Comparison of ENCODE assay signal across 8 mouse cellular contexts in the genomic region with DNA sequence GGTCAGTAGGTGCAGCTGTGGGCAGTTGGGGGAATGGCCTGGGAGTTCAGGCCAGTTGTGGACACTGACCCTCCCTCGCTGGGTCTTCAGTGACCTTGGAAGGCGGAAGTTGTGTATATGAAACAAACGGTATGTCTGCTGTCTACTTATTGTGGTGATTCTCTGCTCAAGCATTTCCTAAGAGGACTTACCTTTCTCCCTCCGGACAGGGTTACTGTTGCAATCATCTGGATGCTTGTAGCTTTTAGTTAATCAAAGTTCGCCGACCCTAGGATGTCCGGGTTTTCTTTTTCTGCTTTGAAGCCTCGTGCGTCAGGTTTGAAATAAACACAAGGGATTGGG. TPM values are rescaled to one million over a fixed set of nuclear protein-coding genes. Genes with fewer than 3 reads are reported as not detected.
DNase-seq lines count a peak whose midpoint lies in the region; ATAC-seq and TF ChIP-seq lines count a peak whose summit lies in the region.

No protein-coding gene starts in this region.

- H3K4me2 ChIP-seq in hindbrain, embryonic 15.5 days, result peak overlapping the region; percentile 99
- peak overlapping the region; percentile 96 for H3K4me2 ChIP-seq in midbrain, embryonic 15.5 days

- WGBS in kidney, adult 2 months, result 2% methylated on average over 9 of the region's 9 CpGs
- WGBS in bone marrow, adult 2 months, result 1% methylated on average over 9 of the region's 9 CpGs
- 14% methylated on average over 9 of the region's 9 CpGs for WGBS in hindbrain, embryonic 15.5 days
- 12% methylated on average over 9 of the region's 9 CpGs for WGBS in midbrain, embryonic 15.5 days

- peaks cover 24% of the 10 kb centered on the region for H3K4me1 ChIP-seq in kidney, adult 2 months (ENCODE audit: control insufficient read depth, insufficient read depth, low read length)
- H3K4me1 ChIP-seq in bone marrow, adult 2 months (ENCODE audit: control insufficient read depth, insufficient read depth, low read length), result no peaks in the 10 kb centered on the region; the same call in 1 of the 2 replicates
- H3K4me1 ChIP-seq in hindbrain, embryonic 15.5 days (replicated peaks), result peaks cover 6% of the 10 kb centered on the region; the same call in 1 of the 2 replicates
- H3K4me1 ChIP-seq in midbrain, embryonic 15.5 days, result 0 out of 2 replicates have a peak, but pooled peaks cover 7% of the 10 kb centered on the region

- ATAC-seq in hindbrain, embryonic 15.5 days (ENCODE audit: low FRiP score, low read depth), result no peak
- ATAC-seq in midbrain, embryonic 15.5 days (replicated peaks), result no peak

- no peak for TF ChIP-seq CTCF in kidney, adult 2 months (conservative IDR thresholded peaks at IDR 0.05; ENCODE audit: insufficient read depth, insufficient read length, low read depth, low read length)
- TF ChIP-seq CTCF in bone marrow, adult 2 months (IDR thresholded peaks at IDR 0.05; ENCODE audit: control insufficient read depth, insufficient read depth, low read length), result no peak

- H3K27me3 ChIP-seq in kidney, adult 2 months (replicated peaks; ENCODE audit: control insufficient read depth, insufficient read depth, low read length), result no peaks in the 10 kb centered on the region
- H3K27me3 ChIP-seq in hindbrain, embryonic 15.5 days, result no peaks in the 10 kb centered on the region
- no peaks in the 10 kb centered on the region for H3K27me3 ChIP-seq in midbrain, embryonic 15.5 days (replicated peaks)

- H3K4me3 ChIP-seq in kidney, adult 2 months (ENCODE audit: insufficient read depth, low read depth, low read length), result peak overlapping the region; percentile 85
- peak overlapping the region; percentile 98 for H3K4me3 ChIP-seq in bone marrow, adult 2 months (replicated peaks; ENCODE audit: control insufficient read depth, low read depth, low read length)
- H3K4me3 ChIP-seq in hindbrain, embryonic 15.5 days, result peak overlapping the region; percentile 77
- peak overlapping the region; percentile 65 for H3K4me3 ChIP-seq in midbrain, embryonic 15.5 days

- H3K27ac ChIP-seq in kidney, adult 2 months (ENCODE audit: insufficient read depth, low read depth, low read length), result peak overlapping the region; percentile 80
- 0 out of 2 replicates have a peak overlapping the region, but pooled peaks have one; percentile 28 for H3K27ac ChIP-seq in bone marrow, adult 2 months (ENCODE audit: control insufficient read depth, insufficient read depth, low read depth, low read length, poor library complexity)
- 0 out of 2 replicates have a peak overlapping the region, but pooled peaks have one; percentile 20 for H3K27ac ChIP-seq in hindbrain, embryonic 15.5 days (replicated peaks)
- H3K27ac ChIP-seq in midbrain, embryonic 15.5 days, result no peak overlapping the region

- no peak for DNase-seq in kidney, adult 2 months
- DNase-seq in kidney, adult 11 months, result no peak
- DNase-seq in left cerebral cortex, adult 11 months (ENCODE audit: low spot score), result no peak
- no peak for DNase-seq in layer of hippocampus, adult 8-10 months (ENCODE audit: low spot score in 2 of 2)
- DNase-seq in kidney, postnatal 14 days, result no peak

- TF ChIP-seq POLR2A in kidney, adult 2 months (IDR thresholded peaks at IDR 0.05; ENCODE audit: low read depth, low read length), result no peak
- TF ChIP-seq POLR2A in bone marrow, adult 2 months (IDR thresholded peaks at IDR 0.05; ENCODE audit: borderline replicate concordance, control insufficient read depth, low read depth, low read length), result no peak

- peak overlapping the region; percentile 74 for H3K9ac ChIP-seq in hindbrain, embryonic 15.5 days
- peak overlapping the region; percentile 74 for H3K9ac ChIP-seq in midbrain, embryonic 15.5 days

- no peaks in the 10 kb centered on the region for H3K36me3 ChIP-seq in kidney, adult 2 months (ENCODE audit: control insufficient read depth, insufficient read depth, low read length)
- no peaks in the 10 kb centered on the region for H3K36me3 ChIP-seq in hindbrain, embryonic 15.5 days
- no peaks in the 10 kb centered on the region for H3K36me3 ChIP-seq in midbrain, embryonic 15.5 days (replicated peaks)

- H3K9me3 ChIP-seq in hindbrain, embryonic 15.5 days, result no peaks in the 10 kb centered on the region
- no peaks in the 10 kb centered on the region for H3K9me3 ChIP-seq in midbrain, embryonic 15.5 days

RNA-seq across cellular contexts. Expression of a gene that starts 0.5 kb away (rescaled TPM):
- polyA plus RNA-seq in kidney, adult 2 months (2012; rRNA removed), result 23.6 and 25.8 TPM in 2 replicates
- 5.3 and 21.0 TPM in 2 replicates for polyA plus RNA-seq in bone marrow, adult 2 months (2011; ENCODE audit: insufficient read depth, insufficient read length, low replicate concordance, missing spikeins)
- 6.3 and 6.7 TPM in 2 replicates for polyA plus RNA-seq in hindbrain, embryonic 15.5 days (2015; fragmentation: Nextera tagmentation; extraction: Ambion mirVana)
- polyA plus RNA-seq in midbrain, embryonic 15.5 days (2015; fragmentation: Nextera tagmentation; extraction: Ambion mirVana), result 7.9 and 8.5 TPM in 2 replicates
- total RNA-seq in layer of hippocampus, adult 8-10 months (2022), result 10 to 100 TPM in 3 of 4 experiments, 1 to 10 TPM in 1; 9.6 to 16.1 (median 12.6) TPM

RNA-seq across cellular contexts. Expression of a gene that starts 47.9 kb away (rescaled TPM):
- polyA plus RNA-seq in kidney, adult 2 months (2012; rRNA removed), result 307 and 333 TPM in 2 replicates
- 83.6 and 125 TPM in 2 replicates for polyA plus RNA-seq in bone marrow, adult 2 months (2011; ENCODE audit: insufficient read depth, insufficient read length, low replicate concordance, missing spikeins)
- 344 and 347 TPM in 2 replicates for polyA plus RNA-seq in hindbrain, embryonic 15.5 days (2015; fragmentation: Nextera tagmentation; extraction: Ambion mirVana)
- 329 and 339 TPM in 2 replicates for polyA plus RNA-seq in midbrain, embryonic 15.5 days (2015; fragmentation: Nextera tagmentation; extraction: Ambion mirVana)
- total RNA-seq in layer of hippocampus, adult 8-10 months (2022), result 100 to 1,000 TPM; 227 to 254 (median 239) TPM
